Mouse (Mus musculus) kidney, embryonic 16.5 days (tissue): ENCODE results near the gene Nhp2. TPM values are rescaled to one million over a fixed set of nuclear protein-coding genes. Genes with fewer than 3 reads are reported as not detected.

ENCODE experiments used
- ATAC-seq: fragments of 200-750 bp; cut with Nextera tagmentation; 2 replicates; pipeline ENCODE4 v1.8.0; 2017; ENCODE audit warnings: moderate TSS enrichment; ENCODE audit not compliant: low FRiP score, low TSS enrichment
- H3K27ac ChIP-seq: fragments of 300-500 bp; sonication (generic); 2 replicates; pipeline ENCODE4 v1.5.1; 2014; ENCODE audit warnings: low read length
- H3K27me3 ChIP-seq: fragments of 300-500 bp; sonication (generic); 2 replicates; pipeline ENCODE4 v1.6.1; 2014; ENCODE audit warnings: low read length, control low read depth, mixed read lengths; ENCODE audit not compliant: insufficient read depth
- H3K36me3 ChIP-seq: fragments of 300-500 bp; sonication (generic); 2 replicates; pipeline ENCODE4 v1.6.1; 2014; ENCODE audit warnings: low read length, control low read depth, mixed read lengths; ENCODE audit not compliant: insufficient read depth
- H3K4me1 ChIP-seq: fragments of 300-500 bp; sonication (generic); 2 replicates; pipeline ENCODE4 v1.6.1; 2014; ENCODE audit warnings: low read length, control low read depth, mixed read lengths; ENCODE audit not compliant: insufficient read depth
- H3K4me2 ChIP-seq: fragments of 300-500 bp; sonication (generic); replicated peaks from 2 replicates; pipeline ENCODE4 v1.6.1; 2014; ENCODE audit warnings: low read depth, low read length
- H3K4me3 ChIP-seq: fragments of 300-500 bp; sonication (generic); 2 replicates; pipeline ENCODE4 v1.5.1; 2014; ENCODE audit warnings: mild to moderate bottlenecking, low read length
- H3K9ac ChIP-seq: fragments of 300-500 bp; sonication (generic); replicated peaks from 2 replicates; pipeline ENCODE4 v1.6.1; 2014; ENCODE audit warnings: low read length
- H3K9me3 ChIP-seq: fragments of 300-500 bp; sonication (generic); 2 replicates; pipeline ENCODE4 v1.6.1; 2016; ENCODE audit warnings: low read length, control low read depth
- WGBS: fragments of 180-500 bp; shearing (Covaris S2); extraction: QIAGEN DNeasy Blood & Tissue Kit; methylation state at CpG from one replicate; pipeline ENCODE4 v1.1.7; 2014; 5-methylcytosine and 5-hydroxymethylcytosine counted together
- polyA plus RNA-seq: library from polyadenylated mRNA; unstranded; fragments of >200 nt; fragmentation: Nextera tagmentation; extraction: Ambion mirVana; gene quantifications from 2 replicates; pipeline ENCODE4 v1.2.1, GENCODE M21; 2015

Nhp2 gene
- polyA plus RNA-seq, result 156 and 158 TPM in 2 replicates

DNA sequence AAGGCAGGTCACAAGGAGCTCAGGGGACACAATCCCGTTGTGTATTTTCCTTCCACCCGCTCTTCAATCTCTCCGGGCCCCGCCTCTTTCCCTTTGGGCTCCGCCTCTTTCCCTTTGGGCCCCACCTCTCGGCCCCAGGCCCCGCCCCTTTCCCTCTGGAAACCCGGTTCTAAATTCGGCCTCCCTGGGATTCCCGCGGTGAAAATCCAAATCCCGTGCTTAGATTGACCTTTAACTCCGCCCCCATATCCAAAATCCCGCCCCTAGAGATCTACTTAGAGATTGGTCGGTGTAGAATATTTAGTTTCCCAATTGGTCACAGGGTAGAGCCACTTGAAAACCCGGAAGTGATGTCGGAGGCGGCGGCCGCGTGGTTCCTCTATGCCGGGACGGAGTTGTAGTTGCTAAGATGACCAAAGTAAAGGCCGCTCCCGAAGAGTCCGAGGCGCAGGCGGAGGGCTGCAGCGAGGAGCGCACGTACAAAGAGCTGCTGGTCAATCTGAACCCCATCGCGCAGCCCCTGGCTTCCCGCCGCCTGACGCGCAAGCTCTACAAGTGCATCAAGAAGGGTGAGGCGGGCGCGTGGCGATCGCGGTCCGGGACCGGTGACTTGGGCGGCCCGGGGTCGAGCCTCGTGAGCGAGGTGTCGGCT is at the start of gene Nhp2:
Nhp2 (plus strand) TSS at position 327 of the 652 bp plus-strand sequence.
- Histone ChIP-seq H3K27ac (no peak within 1 kb of the TSS), H3K9ac (peak within 1 kb of the TSS; percentile 83), H3K4me2 (peak within 1 kb of the TSS; percentile 78), H3K27me3 (no peaks in the 10 kb centered on the region), H3K9me3 (no peaks in the 10 kb centered on the region), H3K4me1 (peaks cover 25% of the 10 kb centered on the region), H3K36me3 (peaks cover 27% of the 10 kb centered on the region), H3K4me3 (peak within 1 kb of the TSS; percentile 96)
- under 1% methylated on average over 50 of the region's 51 CpGs for whole genome bisulfite sequencing
- peak; percentile 92 for ATAC-seq

DNA sequence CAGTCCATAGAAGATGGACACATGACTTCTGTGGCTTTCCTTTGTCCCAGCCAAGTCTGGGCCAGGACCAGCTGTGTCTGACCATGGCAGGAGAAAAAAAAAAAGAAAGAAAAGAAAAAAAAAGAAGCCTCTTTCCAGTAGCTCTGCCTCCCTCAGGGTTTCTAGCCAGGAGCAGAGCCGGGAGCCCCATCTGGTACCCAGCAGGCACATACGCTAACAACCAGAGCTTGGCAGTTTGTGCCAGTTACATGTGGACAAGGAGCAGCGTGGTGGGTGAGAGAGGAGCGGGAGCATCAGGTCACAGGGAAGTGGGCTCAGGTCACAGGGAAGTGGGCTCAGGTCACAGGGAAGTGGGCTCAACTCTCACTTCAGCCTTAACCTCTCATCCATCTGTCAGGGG is 43.1 kb upstream of the Nhp2 start:
- Histone ChIP-seq H3K4me2 (no peak overlapping the region), H3K4me1 (no peaks in the 10 kb centered on the region), H3K9me3 (no peaks in the 10 kb centered on the region), H3K36me3 (no peaks in the 10 kb centered on the region), H3K27ac (no peak overlapping the region), H3K4me3 (no peak overlapping the region), H3K27me3 (no peaks in the 10 kb centered on the region), H3K9ac (no peak overlapping the region)
- no peak for ATAC-seq
- WGBS, result 92% methylated on average over 4 of the region's 4 CpGs

DNA sequence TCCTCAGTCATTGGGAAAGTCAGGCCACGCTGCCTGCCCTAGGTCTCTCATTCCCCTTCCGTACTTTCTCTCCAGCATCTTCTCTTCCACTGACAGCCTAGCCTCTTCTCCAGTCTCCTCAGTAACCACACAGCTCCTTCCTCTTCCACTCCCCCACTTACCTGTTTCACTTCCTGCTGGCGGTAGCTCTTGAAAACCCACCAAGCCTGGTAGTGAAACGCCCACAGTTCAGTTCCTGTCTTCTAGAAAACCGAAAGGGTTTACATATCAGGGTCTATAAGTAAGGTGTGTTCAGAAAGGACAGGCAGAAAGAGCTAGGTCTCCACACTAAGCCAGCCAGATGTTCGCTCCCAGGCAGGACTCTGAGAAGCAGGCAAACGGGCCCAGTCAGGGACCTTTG is 41.9 kb upstream of the Nhp2 start:
- Histone ChIP-seq H3K9ac (no peak overlapping the region), H3K36me3 (no peaks in the 10 kb centered on the region), H3K27ac (no peak overlapping the region), H3K27me3 (no peaks in the 10 kb centered on the region), H3K4me1 (no peaks in the 10 kb centered on the region), H3K4me3 (no peak overlapping the region), H3K9me3 (no peaks in the 10 kb centered on the region), H3K4me2 (no peak overlapping the region)
- ATAC-seq, result no peak
- 78% methylated on average over 7 of the region's 7 CpGs for WGBS

DNA sequence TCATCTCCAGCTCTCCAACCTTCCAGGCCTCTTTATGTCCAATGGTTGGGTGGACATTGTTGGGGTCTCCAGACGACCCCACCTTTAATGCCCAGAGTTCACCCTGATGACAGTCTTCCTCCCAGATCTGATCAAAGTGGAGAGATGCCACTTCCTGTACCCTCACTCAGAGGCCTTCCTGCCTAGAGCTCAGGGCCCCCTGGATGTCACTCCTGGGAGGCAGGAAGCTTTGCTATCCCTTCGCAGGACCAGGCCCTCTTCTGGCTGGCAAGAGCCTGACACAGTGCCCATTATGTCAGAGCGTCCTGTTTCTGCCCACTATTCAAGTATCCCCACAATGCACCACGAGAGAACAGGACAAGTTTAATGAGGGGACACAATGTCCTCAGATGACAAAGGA is 40.5 kb upstream of the Nhp2 start:
- H3K4me1 ChIP-seq, result peaks cover 9% of the 10 kb centered on the region
- WGBS, result 59% methylated on average over 4 of the region's 4 CpGs
- H3K36me3 ChIP-seq, result no peaks in the 10 kb centered on the region
- no peaks in the 10 kb centered on the region for H3K9me3 ChIP-seq
- H3K4me3 ChIP-seq, result no peak overlapping the region
- no peak overlapping the region for H3K4me2 ChIP-seq
- no peak for ATAC-seq
- H3K27ac ChIP-seq, result no peak overlapping the region
- no peaks in the 10 kb centered on the region for H3K27me3 ChIP-seq
- H3K9ac ChIP-seq, result no peak overlapping the region

DNA sequence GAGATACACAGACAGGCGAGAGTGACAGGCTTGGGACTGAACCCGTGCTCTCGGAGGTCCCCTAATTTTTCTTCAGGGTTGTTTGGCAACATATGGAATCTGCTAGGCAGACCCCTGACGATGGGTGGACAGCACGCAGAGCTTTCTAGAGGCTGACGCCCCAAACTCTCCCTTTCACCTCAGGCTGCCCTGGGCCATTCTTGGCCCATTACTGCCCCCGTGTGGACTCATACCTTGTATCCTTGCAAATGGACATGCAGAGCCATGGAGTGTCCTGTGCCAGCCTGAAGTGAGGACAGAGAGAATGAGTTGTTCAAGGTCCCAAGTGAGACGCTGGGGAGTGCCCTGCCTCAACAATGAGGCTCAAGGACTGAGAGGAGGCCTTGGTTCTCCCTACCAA is 36.8 kb upstream of the Nhp2 start:
- no peaks in the 10 kb centered on the region for H3K27me3 ChIP-seq
- no peak overlapping the region for H3K4me3 ChIP-seq
- no peak overlapping the region for H3K27ac ChIP-seq
- H3K9ac ChIP-seq, result no peak overlapping the region
- no peak for ATAC-seq
- no peaks in the 10 kb centered on the region for H3K9me3 ChIP-seq
- H3K36me3 ChIP-seq, result peaks cover 11% of the 10 kb centered on the region
- H3K4me1 ChIP-seq, result peaks cover 27% of the 10 kb centered on the region
- 23% methylated on average over 8 of the region's 8 CpGs for WGBS
- H3K4me2 ChIP-seq, result no peak overlapping the region

DNA sequence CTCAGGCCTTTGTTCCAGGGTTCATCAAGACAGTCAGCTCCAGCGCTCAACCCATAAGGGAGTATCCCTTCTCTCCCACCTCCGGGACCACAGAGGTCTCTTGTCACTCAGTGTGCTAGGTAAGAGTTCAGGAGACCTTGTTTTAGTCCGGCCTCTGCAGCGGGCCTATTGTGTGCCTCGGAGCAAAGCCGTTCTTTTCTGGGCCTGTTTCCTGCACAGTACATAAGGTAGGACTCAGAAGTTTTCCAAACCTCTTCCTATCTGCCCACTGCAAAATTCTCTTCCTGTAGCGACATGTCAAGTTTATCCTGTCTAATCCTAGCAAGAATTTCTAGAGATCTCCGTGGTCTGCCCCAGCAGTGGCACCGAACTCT is 35.5 kb upstream of the Nhp2 start:
- H3K27ac ChIP-seq, result peak overlapping the region; percentile 97
- WGBS, result 14% methylated on average over 9 of the region's 9 CpGs
- peaks cover 27% of the 10 kb centered on the region for H3K4me1 ChIP-seq
- ATAC-seq, result peak; percentile 35
- peak overlapping the region; percentile 85 for H3K4me2 ChIP-seq
- no peaks in the 10 kb centered on the region for H3K27me3 ChIP-seq
- no peaks in the 10 kb centered on the region for H3K9me3 ChIP-seq
- H3K36me3 ChIP-seq, result peaks cover 24% of the 10 kb centered on the region
- H3K9ac ChIP-seq, result peak overlapping the region; percentile 93
- peak overlapping the region; percentile 83 for H3K4me3 ChIP-seq

DNA sequence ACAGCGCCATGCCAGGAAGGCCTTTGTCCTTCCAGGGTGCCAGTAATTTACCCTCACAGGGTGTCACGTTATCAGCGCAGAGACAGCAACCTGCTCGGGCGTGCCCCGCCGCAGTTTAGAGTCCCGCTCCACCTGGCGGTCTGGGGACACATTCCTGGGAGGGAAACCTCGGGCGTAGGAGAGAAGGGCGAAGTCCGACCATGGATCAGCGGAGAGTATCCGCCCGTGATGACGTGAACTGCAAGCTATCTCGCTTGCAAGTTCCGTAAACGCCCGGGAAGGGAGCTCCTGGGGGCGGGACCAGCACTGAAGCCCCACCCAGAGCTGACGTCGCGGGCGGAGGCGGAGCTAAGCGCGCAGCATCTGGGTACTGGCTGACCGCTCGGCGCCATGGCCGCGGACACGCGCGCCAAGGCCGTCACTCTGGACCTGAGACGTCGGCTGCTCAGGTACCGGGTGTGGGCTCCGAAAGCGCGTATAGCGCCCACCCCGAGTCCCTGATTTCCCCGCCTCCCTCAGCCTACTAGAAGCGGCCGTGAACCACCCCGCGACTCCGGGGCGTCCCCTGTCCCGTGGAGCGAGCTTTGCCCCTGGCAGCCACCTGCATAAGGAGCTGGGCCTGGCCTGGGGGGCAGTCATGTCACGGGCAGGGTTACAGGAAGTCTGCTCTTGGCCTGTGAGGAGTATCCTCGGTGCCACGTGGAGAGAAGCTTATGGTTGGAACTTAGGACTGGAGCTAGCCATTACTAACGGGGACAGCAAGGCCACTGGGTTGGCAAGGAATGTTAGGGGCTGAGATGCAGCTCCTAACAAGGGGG is 34.9 kb upstream of the Nhp2 start, which contains the start of gene Phykpl:
Phykpl (plus strand) TSS at position 327 of the 818 bp plus-strand sequence.
- H3K4me3 ChIP-seq, result peak within 1 kb of the TSS; percentile 83
- H3K9ac ChIP-seq, result peak within 1 kb of the TSS; percentile 93
- no peaks in the 10 kb centered on the region for H3K9me3 ChIP-seq
- peaks cover 30% of the 10 kb centered on the region for H3K36me3 ChIP-seq
- H3K4me1 ChIP-seq, result peaks cover 27% of the 10 kb centered on the region
- ATAC-seq, result peak; percentile 93
- H3K27me3 ChIP-seq, result no peaks in the 10 kb centered on the region
- H3K27ac ChIP-seq, result peak within 1 kb of the TSS; percentile 97
- peak within 1 kb of the TSS; percentile 85 for H3K4me2 ChIP-seq
- under 1% methylated on average over 59 of the region's 59 CpGs for WGBS

DNA sequence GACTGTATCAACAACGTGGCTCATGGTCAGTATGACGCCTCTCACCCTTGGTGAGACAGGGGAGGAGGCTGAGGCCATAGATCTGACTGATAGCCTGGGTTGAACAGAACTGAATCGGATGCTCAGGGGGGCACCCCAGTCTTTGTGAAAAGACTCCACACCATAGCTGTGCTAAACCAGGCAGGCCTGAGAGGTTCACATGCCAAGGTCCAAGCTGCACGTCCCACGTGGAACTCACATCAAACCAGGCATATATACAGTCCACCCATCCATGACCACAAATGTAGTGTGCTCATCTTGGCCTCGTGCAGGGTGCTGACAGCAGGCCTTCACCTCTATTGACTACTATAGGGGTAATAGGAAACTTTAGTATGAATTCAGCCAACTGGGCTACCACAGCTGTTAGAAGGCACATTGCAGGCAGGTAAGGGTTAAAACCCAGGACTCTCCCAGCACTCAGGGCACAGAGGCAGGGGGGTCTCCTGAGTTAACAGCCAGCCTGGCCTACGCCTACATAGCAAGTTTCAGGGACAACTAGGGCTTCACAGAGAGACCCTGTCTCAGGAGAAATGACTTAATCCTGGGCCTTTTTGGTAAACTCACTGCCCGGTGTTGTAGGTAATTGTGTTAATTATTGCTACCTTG is 33.8 kb upstream of the Nhp2 start:
- Histone ChIP-seq H3K9ac (peak overlapping the region; percentile 93), H3K27ac (peak overlapping the region; percentile 97), H3K27me3 (no peaks in the 10 kb centered on the region), H3K4me2 (peak overlapping the region; percentile 85), H3K4me3 (peak overlapping the region; percentile 83), H3K9me3 (no peaks in the 10 kb centered on the region), H3K4me1 (peaks cover 27% of the 10 kb centered on the region), H3K36me3 (peaks cover 38% of the 10 kb centered on the region)
- WGBS, result 51% methylated on average over 8 of the region's 8 CpGs
- ATAC-seq, result peak; percentile 28

DNA sequence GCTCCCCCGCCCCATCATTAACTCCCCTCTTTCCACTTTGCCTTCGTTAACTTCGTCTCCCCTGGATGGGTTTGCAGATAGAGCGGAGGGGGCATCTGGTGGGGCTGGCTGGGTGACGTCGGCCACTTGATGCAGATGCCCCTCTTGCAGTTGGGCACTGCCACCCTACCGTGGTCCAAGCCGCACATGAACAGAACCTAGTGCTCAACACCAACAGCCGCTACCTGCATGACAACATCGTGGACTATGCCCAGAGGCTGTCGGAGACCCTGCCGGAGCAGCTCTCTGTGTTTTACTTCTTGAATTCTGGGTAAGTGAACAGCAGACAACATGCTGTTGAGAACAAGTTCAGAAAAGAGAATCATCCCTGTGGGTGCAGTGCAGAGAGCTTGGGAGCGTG is 33.1 kb upstream of the Nhp2 start:
- Histone ChIP-seq H3K4me3 (no peak overlapping the region), H3K27me3 (no peaks in the 10 kb centered on the region), H3K4me2 (no peak overlapping the region), H3K9ac (no peak overlapping the region), H3K4me1 (peaks cover 29% of the 10 kb centered on the region), H3K36me3 (peaks cover 45% of the 10 kb centered on the region), H3K27ac (0 out of 2 replicates have a peak overlapping the region, but pooled peaks have one; percentile 12), H3K9me3 (no peaks in the 10 kb centered on the region)
- no peak for ATAC-seq
- 91% methylated on average over 13 of the region's 13 CpGs for WGBS
